Mouse (Mus musculus) A20 (cell line): Measurements from ENCODE around the gene Vmn1r25.
"Not testable (repeated sequence)": the region's sequence is repeated elsewhere in the genome, so short reads cannot be mapped to it uniquely, and the experiment has no call there.

Experiments
- DNase-seq: peaks from one replicate; pipeline ENCODE4 v3.0.0-alpha.2; 2011; ENCODE audit warnings: low read depth, low spot score

Vmn1r25 gene

GRCm38 (mm10) chr6:57980710-57981109 lies at the start of gene Vmn1r25:
Vmn1r25 (minus strand) TSS chr6:57980810.
- DNase-seq: no peak

GRCm38 (mm10) chr6:58017478-58017877 lies 36.9 kb upstream of the Vmn1r25 start:
- DNase-seq: not testable (repeated sequence)

DNA sequence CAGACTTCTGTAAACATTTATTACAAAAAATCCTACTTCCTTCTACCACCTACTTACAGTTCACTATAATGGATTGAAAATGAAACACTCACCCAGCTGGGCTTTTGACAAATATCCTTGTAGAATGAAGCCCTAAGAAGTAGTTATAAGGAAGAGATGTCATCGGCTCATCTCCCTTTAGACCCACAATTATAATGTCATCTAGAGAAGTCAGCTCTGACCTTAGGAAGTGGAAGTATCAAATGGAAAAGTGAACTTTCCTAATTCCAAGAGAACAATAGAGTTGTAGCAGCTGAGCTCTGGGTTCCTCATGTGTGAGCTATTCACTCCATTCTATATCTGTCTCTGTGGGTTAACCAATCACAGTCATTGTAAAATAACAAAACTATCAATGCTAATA lies 34.4 kb upstream of the Vmn1r25 start, which contains the start of gene Vmn1r26:
Vmn1r26 (minus strand) TSS at position 101 of the 400 bp plus-strand sequence.
- DNase-seq: no peak

- DNase-seq: not testable (repeated sequence)
These were observed 19.2 kb downstream of the Vmn1r25 start, which contains the start of gene Vmn1r24 for GRCm38 (mm10) chr6:57961403-57961802. Vmn1r24 (minus strand) TSS chr6:57961503.
